Mouse (Mus musculus): ENCODE data around the gene Optc. TPM values are rescaled to one million over a fixed set of nuclear protein-coding genes. Genes with fewer than 3 reads are reported as not detected.

The Optc gene
- polyA plus RNA-seq, 1 experiment from 2014 or later: 2.3 TPM

GRCm38 (mm10) chr1:133871241-133871640, 36.6 kb downstream of the Optc start:
- Histone ChIP-seq H3K36me3 (replicated peaks) (no peaks in the 10 kb centered on the region), H3K27me3 (ENCODE audit: poor library complexity, severe bottlenecking) (no peaks in the 10 kb centered on the region), H3K27ac (no peak overlapping the region), H3K4me3 (no peak overlapping the region), H3K4me1 (peaks cover 7% of the 10 kb centered on the region; the same call in 1 of the 2 replicates), H3K9me3 (no peaks in the 10 kb centered on the region)
- WGBS: 90% methylated on average over 10 of the region's 10 CpGs
- DNase-seq (ENCODE audit: extremely low spot score, low spot score): no peak

GRCm38 (mm10) chr1:133869221-133869620, 38.6 kb downstream of the Optc start:
- no peak overlapping the region for H3K4me3 ChIP-seq
- H3K36me3 ChIP-seq (replicated peaks): no peaks in the 10 kb centered on the region
- no peak for DNase-seq (ENCODE audit: extremely low spot score, low spot score)
- 0 out of 2 replicates have a peak, but pooled peaks cover 3% of the 10 kb centered on the region for H3K9me3 ChIP-seq
- no peaks in the 10 kb centered on the region for H3K27me3 ChIP-seq (ENCODE audit: poor library complexity, severe bottlenecking)
- H3K4me1 ChIP-seq: no peaks in the 10 kb centered on the region; the same call in 1 of the 2 replicates
- WGBS: 66% methylated on average over 2 of the region's 2 CpGs
- H3K27ac ChIP-seq: no peak overlapping the region

- Histone ChIP-seq H3K9me3 (0 out of 2 replicates have a peak, but pooled peaks cover 3% of the 10 kb centered on the region), H3K27ac (peak overlapping the region; percentile 63), H3K36me3 (replicated peaks) (no peaks in the 10 kb centered on the region), H3K4me1 (peaks cover 38% of the 10 kb centered on the region), H3K4me3 (no peak overlapping the region), H3K27me3 (ENCODE audit: poor library complexity, severe bottlenecking) (peaks cover 6% of the 10 kb centered on the region)
- WGBS: 39% methylated on average over 10 of the region's 10 CpGs
- DNase-seq (ENCODE audit: extremely low spot score, low spot score): no peak
Observed at GRCm38 (mm10) chr1:133863257-133863997, 44.4 kb downstream of the Optc start.

GRCm38 (mm10) chr1:133861028-133861427, 46.8 kb downstream of the Optc start:
- H3K4me1 ChIP-seq: peaks cover 45% of the 10 kb centered on the region
- WGBS: 84% methylated on average over 5 of the region's 5 CpGs
- peaks cover 30% of the 10 kb centered on the region for H3K27me3 ChIP-seq (ENCODE audit: poor library complexity, severe bottlenecking)

GRCm38 (mm10) chr1:133859821-133860711, 47.7 kb downstream of the Optc start:
- H3K27ac ChIP-seq: peak overlapping the region; percentile 69
- H3K4me1 ChIP-seq: peaks cover 55% of the 10 kb centered on the region
- WGBS: 71% methylated on average over 20 of the region's 20 CpGs
- no peaks in the 10 kb centered on the region for H3K9me3 ChIP-seq
- no peaks in the 10 kb centered on the region for H3K36me3 ChIP-seq (replicated peaks)
- DNase-seq (ENCODE audit: extremely low spot score, low spot score): no peak
- H3K27me3 ChIP-seq (ENCODE audit: poor library complexity, severe bottlenecking): peaks cover 36% of the 10 kb centered on the region
- no peak overlapping the region for H3K4me3 ChIP-seq

More at GRCm38 (mm10) chr1:133861028-133861427, 46.8 kb downstream of the Optc start:
- Histone ChIP-seq H3K27ac (no peak overlapping the region), H3K9me3 (0 out of 2 replicates have a peak, but pooled peaks cover 3% of the 10 kb centered on the region), H3K36me3 (replicated peaks) (no peaks in the 10 kb centered on the region), H3K4me3 (no peak overlapping the region)
- no peak for DNase-seq (ENCODE audit: extremely low spot score, low spot score)

GRCm38 (mm10) chr1:133859257-133859656, 48.5 kb downstream of the Optc start:
- no peak for DNase-seq (ENCODE audit: extremely low spot score, low spot score)
- Histone ChIP-seq H3K27ac (0 out of 2 replicates have a peak overlapping the region, but pooled peaks have one; percentile 25), H3K27me3 (ENCODE audit: poor library complexity, severe bottlenecking) (peaks cover 42% of the 10 kb centered on the region), H3K4me1 (peaks cover 63% of the 10 kb centered on the region), H3K4me3 (no peak overlapping the region), H3K9me3 (no peaks in the 10 kb centered on the region), H3K36me3 (replicated peaks) (no peaks in the 10 kb centered on the region)
- WGBS: 77% methylated on average over 6 of the region's 6 CpGs

- H3K27me3 ChIP-seq (ENCODE audit: poor library complexity, severe bottlenecking): peaks cover 57% of the 10 kb centered on the region
- H3K4me3 ChIP-seq: no peak overlapping the region
- WGBS: 88% methylated on average over 5 of the region's 5 CpGs
- H3K9me3 ChIP-seq: no peaks in the 10 kb centered on the region
- no peak for DNase-seq (ENCODE audit: extremely low spot score, low spot score)
- H3K36me3 ChIP-seq (replicated peaks): no peaks in the 10 kb centered on the region
- no peak overlapping the region for H3K27ac ChIP-seq
- peaks cover 53% of the 10 kb centered on the region for H3K4me1 ChIP-seq
Observed at GRCm38 (mm10) chr1:133857781-133858180, 50.0 kb downstream of the Optc start.

- 93% methylated on average over 5 of the region's 5 CpGs for WGBS
- Histone ChIP-seq H3K27ac (no peak overlapping the region), H3K9me3 (no peaks in the 10 kb centered on the region), H3K36me3 (replicated peaks) (no peaks in the 10 kb centered on the region), H3K4me1 (peaks cover 53% of the 10 kb centered on the region), H3K27me3 (ENCODE audit: poor library complexity, severe bottlenecking) (peaks cover 63% of the 10 kb centered on the region), H3K4me3 (no peak overlapping the region)
- no peak for DNase-seq (ENCODE audit: extremely low spot score, low spot score)
Observed at GRCm38 (mm10) chr1:133857171-133857570, 50.6 kb downstream of the Optc start.

GRCm38 (mm10) chr1:133856655-133857054, 51.1 kb downstream of the Optc start:
- Histone ChIP-seq H3K4me1 (peaks cover 53% of the 10 kb centered on the region), H3K36me3 (replicated peaks) (no peaks in the 10 kb centered on the region), H3K27me3 (ENCODE audit: poor library complexity, severe bottlenecking) (peaks cover 67% of the 10 kb centered on the region), H3K4me3 (no peak overlapping the region), H3K9me3 (no peaks in the 10 kb centered on the region), H3K27ac (no peak overlapping the region)
- no peak for DNase-seq (ENCODE audit: extremely low spot score, low spot score)
- 61% methylated on average over 3 of the region's 3 CpGs for WGBS

- no peak overlapping the region for H3K4me3 ChIP-seq
Observed at GRCm38 (mm10) chr1:133856133-133856541, 51.7 kb downstream of the Optc start.

GRCm38 (mm10) chr1:133855274-133856017, 52.4 kb downstream of the Optc start:
- no peak for DNase-seq (ENCODE audit: extremely low spot score, low spot score)
- peak overlapping the region; percentile 45 for H3K4me3 ChIP-seq
- WGBS: 2% methylated on average over 15 of the region's 15 CpGs
- H3K36me3 ChIP-seq (replicated peaks): no peaks in the 10 kb centered on the region
- peaks cover 48% of the 10 kb centered on the region for H3K4me1 ChIP-seq
- H3K9me3 ChIP-seq: no peaks in the 10 kb centered on the region
- peaks cover 67% of the 10 kb centered on the region for H3K27me3 ChIP-seq (ENCODE audit: poor library complexity, severe bottlenecking)
- peak overlapping the region; percentile 52; the same call in 1 of the 2 replicates for H3K27ac ChIP-seq

More at GRCm38 (mm10) chr1:133856133-133856541, 51.7 kb downstream of the Optc start:
- Histone ChIP-seq H3K27me3 (ENCODE audit: poor library complexity, severe bottlenecking) (peaks cover 67% of the 10 kb centered on the region), H3K9me3 (no peaks in the 10 kb centered on the region), H3K36me3 (replicated peaks) (no peaks in the 10 kb centered on the region), H3K27ac (no peak overlapping the region), H3K4me1 (peaks cover 53% of the 10 kb centered on the region)
- DNase-seq (ENCODE audit: extremely low spot score, low spot score): no peak
- WGBS: 7% methylated on average over 11 of the region's 11 CpGs

Measured in forebrain, embryonic 10.5 days (tissue).